Mouse (Mus musculus): ENCODE results near the gene Atp2b1. TPM values are rescaled to one million over a fixed set of nuclear protein-coding genes. Genes with fewer than 3 reads are reported as not detected.

Gene Atp2b1
- polyA plus RNA-seq, 1 experiment from 2014 or later: 86.3 TPM

GRCm38 (mm10) chr10:98897913-98898748 is 16.1 kb upstream of the Atp2b1 start:
- Histone ChIP-seq H3K4me3 (ENCODE audit: control insufficient read depth in 1 of 2, insufficient read depth in 1 of 2, low read depth in 1 of 2, low read length in 2 of 2) (no peak overlapping the region), H3K4me1 (ENCODE audit: control insufficient read depth in 2 of 2, insufficient read depth in 2 of 2, low read length in 2 of 2) (peaks cover 3% of the 10 kb centered on the region in 2 experiments; a peak in 2 of 4 replicates), H3K27ac (replicated peaks in 1 of 2; ENCODE audit: control insufficient read depth in 1 of 2, insufficient read depth in 1 of 2, low read depth in 2 of 2, low read length in 2 of 2) (no peak overlapping the region), H3K4me2 (ENCODE audit: low read length) (no peak overlapping the region), H3K36me3 (ENCODE audit: control insufficient read depth, insufficient read depth, low read length) (no peaks in the 10 kb centered on the region), H3K27me3 (ENCODE audit: control insufficient read depth, insufficient read depth, low read length) (no peaks in the 10 kb centered on the region), H3K9me3 (ENCODE audit: control insufficient read depth, low read length) (no peaks in the 10 kb centered on the region), H3K9ac (ENCODE audit: low read length) (no peak overlapping the region)
- no peak for ATAC-seq (ENCODE audit: insufficient number of reproducible peaks, insufficient read depth, low FRiP score, low read depth)
- 84% methylated on average over 4 of the region's 4 CpGs for WGBS

- ATAC-seq (ENCODE audit: insufficient number of reproducible peaks, insufficient read depth, low FRiP score, low read depth): no peak
- no peaks in the 10 kb centered on the region for H3K9me3 ChIP-seq (ENCODE audit: control insufficient read depth, low read length)
- H3K9ac ChIP-seq (ENCODE audit: low read length): no peak overlapping the region
- no peak overlapping the region for H3K27ac ChIP-seq (replicated peaks in 1 of 2; ENCODE audit: control insufficient read depth in 1 of 2, insufficient read depth in 1 of 2, low read depth in 2 of 2, low read length in 2 of 2)
- peaks cover 3% of the 10 kb centered on the region in 2 experiments; a peak in 3 of 4 replicates for H3K4me1 ChIP-seq (ENCODE audit: control insufficient read depth in 2 of 2, insufficient read depth in 2 of 2, low read length in 2 of 2)
- no peak overlapping the region for H3K4me3 ChIP-seq (ENCODE audit: control insufficient read depth in 1 of 2, insufficient read depth in 1 of 2, low read depth in 1 of 2, low read length in 2 of 2)
- H3K4me2 ChIP-seq (ENCODE audit: low read length): no peak overlapping the region
- H3K36me3 ChIP-seq (ENCODE audit: control insufficient read depth, insufficient read depth, low read length): no peaks in the 10 kb centered on the region
- no peaks in the 10 kb centered on the region for H3K27me3 ChIP-seq (ENCODE audit: control insufficient read depth, insufficient read depth, low read length)
- WGBS: 31% methylated on average over 5 of the region's 5 CpGs
Measured at GRCm38 (mm10) chr10:98901533-98901932, 12.7 kb upstream of the Atp2b1 start.

GRCm38 (mm10) chr10:98905987-98906386 is 8.2 kb upstream of the Atp2b1 start:
- H3K4me2 ChIP-seq (ENCODE audit: low read length): no peak overlapping the region
- H3K27me3 ChIP-seq (ENCODE audit: control insufficient read depth, insufficient read depth, low read length): no peaks in the 10 kb centered on the region
- H3K4me1 ChIP-seq (ENCODE audit: control insufficient read depth in 2 of 2, insufficient read depth in 2 of 2, low read length in 2 of 2): peaks cover 3 to 8% of the 10 kb centered on the region in 2 experiments; a peak in 3 of 4 replicates
- no peaks in the 10 kb centered on the region for H3K9me3 ChIP-seq (ENCODE audit: control insufficient read depth, low read length)
- no peaks in the 10 kb centered on the region for H3K36me3 ChIP-seq (ENCODE audit: control insufficient read depth, insufficient read depth, low read length)
- no peak overlapping the region for H3K9ac ChIP-seq (ENCODE audit: low read length)
- H3K4me3 ChIP-seq (ENCODE audit: control insufficient read depth in 1 of 2, insufficient read depth in 1 of 2, low read depth in 1 of 2, low read length in 2 of 2): no peak overlapping the region
- no peak for ATAC-seq (ENCODE audit: insufficient number of reproducible peaks, insufficient read depth, low FRiP score, low read depth)
- WGBS: 39% methylated on average over 4 of the region's 4 CpGs
- H3K27ac ChIP-seq (replicated peaks in 1 of 2; ENCODE audit: control insufficient read depth in 1 of 2, insufficient read depth in 1 of 2, low read depth in 2 of 2, low read length in 2 of 2): no peak overlapping the region

- peaks cover under 1 to 4% of the 10 kb centered on the region in 2 experiments; a peak in 2 of 4 replicates for H3K4me1 ChIP-seq (ENCODE audit: control insufficient read depth in 2 of 2, insufficient read depth in 2 of 2, low read length in 2 of 2)
- H3K36me3 ChIP-seq (ENCODE audit: control insufficient read depth, insufficient read depth, low read length): no peaks in the 10 kb centered on the region
- 38% methylated on average over 5 of the region's 5 CpGs for WGBS
- ATAC-seq (ENCODE audit: insufficient number of reproducible peaks, insufficient read depth, low FRiP score, low read depth): no peak
- no peak overlapping the region for H3K9ac ChIP-seq (ENCODE audit: low read length)
- H3K4me3 ChIP-seq (ENCODE audit: control insufficient read depth in 1 of 2, insufficient read depth in 1 of 2, low read depth in 1 of 2, low read length in 2 of 2): no peak overlapping the region
- no peaks in the 10 kb centered on the region for H3K27me3 ChIP-seq (ENCODE audit: control insufficient read depth, insufficient read depth, low read length)
- no peak overlapping the region for H3K4me2 ChIP-seq (ENCODE audit: low read length)
- H3K9me3 ChIP-seq (ENCODE audit: control insufficient read depth, low read length): no peaks in the 10 kb centered on the region
- H3K27ac ChIP-seq (replicated peaks in 1 of 2; ENCODE audit: control insufficient read depth in 1 of 2, insufficient read depth in 1 of 2, low read depth in 2 of 2, low read length in 2 of 2): no peak overlapping the region
Measured at GRCm38 (mm10) chr10:98906941-98907549, 7.2 kb upstream of the Atp2b1 start.

- no peak for ATAC-seq (ENCODE audit: insufficient number of reproducible peaks, insufficient read depth, low FRiP score, low read depth)
Measured at GRCm38 (mm10) chr10:98913610-98913960, 621 bp upstream of the Atp2b1 start.

GRCm38 (mm10) chr10:98914810-98915241 is 620 bp downstream of the Atp2b1 start:
- Histone ChIP-seq H3K4me1 (ENCODE audit: control insufficient read depth in 2 of 2, insufficient read depth in 2 of 2, low read length in 2 of 2) (peaks cover 2 to 11% of the 10 kb centered on the region in 2 experiments), H3K4me2 (ENCODE audit: low read length) (peak overlapping the region; percentile 88), H3K36me3 (ENCODE audit: control insufficient read depth, insufficient read depth, low read length) (no peaks in the 10 kb centered on the region), H3K9me3 (ENCODE audit: control insufficient read depth, low read length) (no peaks in the 10 kb centered on the region), H3K9ac (ENCODE audit: low read length) (peak overlapping the region; percentile 94), H3K27ac (replicated peaks in 1 of 2; ENCODE audit: control insufficient read depth in 1 of 2, insufficient read depth in 1 of 2, low read depth in 2 of 2, low read length in 2 of 2) (peak overlapping the region; percentile 90 to 99), H3K4me3 (ENCODE audit: control insufficient read depth in 1 of 2, insufficient read depth in 1 of 2, low read depth in 1 of 2, low read length in 2 of 2) (peak overlapping the region; percentile 59 to 97), H3K27me3 (ENCODE audit: control insufficient read depth, insufficient read depth, low read length) (no peaks in the 10 kb centered on the region)
- WGBS: 1% methylated on average over 17 of the region's 62 CpGs
- ATAC-seq (ENCODE audit: insufficient number of reproducible peaks, insufficient read depth, low FRiP score, low read depth): peak; percentile 82

More at GRCm38 (mm10) chr10:98913610-98913960, 621 bp upstream of the Atp2b1 start:
- Histone ChIP-seq H3K9ac (ENCODE audit: low read length) (peak overlapping the region; percentile 85), H3K9me3 (ENCODE audit: control insufficient read depth, low read length) (no peaks in the 10 kb centered on the region), H3K4me2 (ENCODE audit: low read length) (peak overlapping the region; percentile 67), H3K36me3 (ENCODE audit: control insufficient read depth, insufficient read depth, low read length) (no peaks in the 10 kb centered on the region), H3K4me3 (ENCODE audit: control insufficient read depth in 1 of 2, insufficient read depth in 1 of 2, low read depth in 1 of 2, low read length in 2 of 2) (peak overlapping the region; percentile 70 to 97), H3K27me3 (ENCODE audit: control insufficient read depth, insufficient read depth, low read length) (no peaks in the 10 kb centered on the region), H3K27ac (replicated peaks in 1 of 2; ENCODE audit: control insufficient read depth in 1 of 2, insufficient read depth in 1 of 2, low read depth in 2 of 2, low read length in 2 of 2) (peak overlapping the region; percentile 96 to 99), H3K4me1 (ENCODE audit: control insufficient read depth in 2 of 2, insufficient read depth in 2 of 2, low read length in 2 of 2) (peaks cover 2 to 11% of the 10 kb centered on the region in 2 experiments)
- WGBS: under 1% methylated on average over 18 of the region's 19 CpGs

GRCm38 (mm10) chr10:98915398-98915931 is 1.3 kb downstream of the Atp2b1 start:
- H3K4me3 ChIP-seq (ENCODE audit: control insufficient read depth in 1 of 2, insufficient read depth in 1 of 2, low read depth in 1 of 2, low read length in 2 of 2): peak overlapping the region; percentile 59 to 97
- peak overlapping the region; percentile 88 for H3K4me2 ChIP-seq (ENCODE audit: low read length)
- H3K9ac ChIP-seq (ENCODE audit: low read length): peak overlapping the region; percentile 94
- peak overlapping the region; percentile 90 to 99 for H3K27ac ChIP-seq (replicated peaks in 1 of 2; ENCODE audit: control insufficient read depth in 1 of 2, insufficient read depth in 1 of 2, low read depth in 2 of 2, low read length in 2 of 2)
- no peak for ATAC-seq (ENCODE audit: insufficient number of reproducible peaks, insufficient read depth, low FRiP score, low read depth)
- H3K27me3 ChIP-seq (ENCODE audit: control insufficient read depth, insufficient read depth, low read length): no peaks in the 10 kb centered on the region
- WGBS: 1% methylated on average over 53 of the region's 54 CpGs
- H3K4me1 ChIP-seq (ENCODE audit: control insufficient read depth in 2 of 2, insufficient read depth in 2 of 2, low read length in 2 of 2): peaks cover 2 to 11% of the 10 kb centered on the region in 2 experiments
- no peaks in the 10 kb centered on the region for H3K36me3 ChIP-seq (ENCODE audit: control insufficient read depth, insufficient read depth, low read length)
- H3K9me3 ChIP-seq (ENCODE audit: control insufficient read depth, low read length): no peaks in the 10 kb centered on the region

All from heart, embryonic 14.5 days (tissue).